8 mouse cellular contexts compared by ENCODE assay signal in the genomic region with DNA sequence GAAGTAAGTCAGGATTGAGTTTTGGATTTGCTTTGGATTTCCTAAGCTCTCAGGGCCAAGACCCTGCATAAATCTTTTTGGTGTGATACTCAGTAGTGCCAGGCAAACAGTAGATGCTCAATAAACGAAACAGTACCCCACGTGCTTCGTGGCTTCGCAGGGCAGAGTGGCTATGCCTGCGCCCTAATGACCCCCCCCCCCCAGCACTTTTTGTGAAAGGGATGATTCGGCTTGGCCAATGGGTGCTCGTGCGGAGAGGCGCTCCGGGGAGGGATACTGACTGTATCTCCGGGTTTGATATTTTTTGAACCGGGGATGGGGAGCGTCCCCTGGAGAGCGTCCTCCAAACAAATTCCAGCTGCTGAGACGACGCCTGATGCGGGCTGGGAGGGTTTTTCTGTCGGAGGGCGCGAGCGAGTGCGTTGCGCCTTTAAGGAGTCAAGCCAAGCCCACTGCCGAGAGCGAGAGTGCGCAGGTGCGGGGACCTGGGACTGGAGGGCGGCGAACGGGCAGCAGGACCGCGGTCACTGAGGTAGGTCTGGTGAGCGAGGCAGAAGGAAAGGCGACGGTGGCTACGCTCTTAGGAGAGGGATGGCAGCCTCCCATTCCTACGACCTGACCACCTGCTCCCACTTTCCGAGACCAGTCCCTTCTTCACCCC. TPM values are rescaled to one million over a fixed set of nuclear protein-coding genes. Genes with fewer than 3 reads are reported as not detected.
A peak's percentile ranks its signal among the peaks of the same experiment; 100 is the strongest.
DNase-seq lines count a peak whose midpoint lies in the region; TF ChIP-seq lines count a peak whose summit lies in the region.

Gene Abhd6 (plus strand): TSS at position 471 of the 661 bp plus-strand sequence.

- intact Hi-C loops in left cerebral cortex, adult 2 months (cut with DNase I), result loop anchor here (2.0 to 5.0 kb wide), 2 partner anchors 28 to 105 kb away; no protein-coding TSS in a partner anchor

- 2% methylated on average over 33 of the region's 38 CpGs for WGBS in macrophage (ENCODE audit: missing documents)

- H3K79me2 ChIP-seq in macrophage (ENCODE audit: inconsistent target), result no peaks in the 10 kb centered on the region

- no peak for TF ChIP-seq CTCF in left cerebral cortex, adult 2 months (IDR thresholded peaks at IDR 0.05)

- DNase-seq in WW6 (ENCODE audit: low read depth, low spot score), result peak; percentile 65
- peak; percentile 79 to 84 for DNase-seq in cerebellum, postnatal 4 days (ENCODE audit: low spot score in 2 of 2)
- peak; percentile 75 for DNase-seq in gastrocnemius, postnatal 10 days
- DNase-seq in hindlimb bud, embryonic 11.5 days (ENCODE audit: extremely low spot score, low read depth, low spot score), result peak; percentile 70
- peak; percentile 87 to 89 for DNase-seq in left cerebral cortex, adult 2 months (ENCODE audit: extremely low spot score in 1 of 2, low spot score in 2 of 2)
- peak; percentile 90 for DNase-seq in right cerebral cortex, adult 18-20 months
- peak; percentile 80 for DNase-seq in urinary bladder, adult 2 months (ENCODE audit: low spot score)

- peak within 1 kb of the TSS; percentile 93 for H3K27ac ChIP-seq in left cerebral cortex, adult 2 months
- no peak within 1 kb of the TSS for H3K27ac ChIP-seq in macrophage

- H3K36me3 ChIP-seq in macrophage (ENCODE audit: inconsistent target), result no peaks in the 10 kb centered on the region

- H3K4me3 ChIP-seq in left cerebral cortex, adult 2 months, result peak within 1 kb of the TSS; percentile 69
- peak within 1 kb of the TSS; percentile 24 for H3K4me3 ChIP-seq in macrophage (ENCODE audit: inconsistent target)

RNA-seq across cellular contexts. Expression of gene Abhd6, which starts in this region (rescaled TPM):
- total RNA-seq in gastrocnemius, postnatal 10 days (2021), result 1 to 10 TPM; 2.8 TPM
- total RNA-seq in left cerebral cortex, adult 2 months (2021), result 10 to 100 TPM; 69.2 to 78.7 TPM
- total RNA-seq in macrophage (2018; cell fraction: chromatin; rRNA removed), result under 1 TPM in 3 of 26 experiments, not detected in 23; 0.32 to 0.67 (median 0.44) TPM
- total RNA-seq in macrophage (2018; cell fraction: cytosol; rRNA removed), result under 1 TPM; 0.10 to 0.37 (median 0.23) TPM
- under 1 TPM in 8 of 26 experiments, not detected in 18; 0.22 to 0.52 (median 0.31) TPM for total RNA-seq in macrophage (2018; cell fraction: nucleus; rRNA removed)
- polyA plus RNA-seq in macrophage (2018), result 0.29 to 0.41 TPM (median 0.40 TPM) in 3 replicates
- polyA plus RNA-seq in urinary bladder, adult 2 months (2012; rRNA removed), result 30.7 and 33.5 TPM in 2 replicates

Comparison
In these comparisons a context has a peak if more than half of its experiments do, and no peak if none do; other contexts are left out.
1. RNA of gene Abhd6 (total RNA-seq): 69.2 to 78.7 TPM in left cerebral cortex, adult 2 months; 2.8 TPM in gastrocnemius, postnatal 10 days; every median in the first group is over 10 times any median in the second.
2. RNA of gene Abhd6 (polyA plus RNA-seq): 30.7 to 33.5 TPM in urinary bladder, adult 2 months; 0.29 to 0.41 TPM in macrophage; every median in the first group is over 10 times any median in the second.
3. Peak in every context shown above with its lines, with median percentiles within 50 percentile points of each other: DNase-seq.